Mouse (Mus musculus) forebrain, embryonic 12.5 days (tissue): ENCODE results near the gene Ret. TPM values are rescaled to one million over a fixed set of nuclear protein-coding genes. Genes with fewer than 3 reads are reported as not detected.
A peak's percentile ranks its signal among the peaks of the same experiment; 100 is the strongest.

Experiments used
- ATAC-seq: fragments of 200-750 bp; cut with Nextera tagmentation; 2 replicates; pipeline ENCODE4 v1.8.0; 2017; ENCODE audit warnings: moderate TSS enrichment; ENCODE audit not compliant: low FRiP score
- H3K27ac ChIP-seq: fragments of 300-500 bp; sonication (generic); 2 replicates; pipeline ENCODE4 v1.5.1; 2016; ENCODE audit warnings: mild to moderate bottlenecking
- H3K27me3 ChIP-seq: fragments of 300-500 bp; sonication (generic); 2 replicates; pipeline ENCODE4 v1.6.1; 2016; ENCODE audit warnings: mild to moderate bottlenecking
- H3K36me3 ChIP-seq: fragments of 300-500 bp; sonication (generic); replicated peaks from 2 replicates; pipeline ENCODE4 v1.6.1; 2016; ENCODE audit warnings: mild to moderate bottlenecking
- H3K4me1 ChIP-seq: fragments of 300-500 bp; sonication (generic); 2 replicates; pipeline ENCODE4 v1.6.1; 2016
- H3K4me2 ChIP-seq: fragments of 300-500 bp; sonication (generic); 2 replicates; pipeline ENCODE4 v1.6.1; 2016; ENCODE audit warnings: mild to moderate bottlenecking, moderate library complexity
- H3K4me3 ChIP-seq: fragments of 300-500 bp; sonication (generic); replicated peaks from 2 replicates; pipeline ENCODE4 v1.5.1; 2016; ENCODE audit warnings: mild to moderate bottlenecking
- H3K9ac ChIP-seq: fragments of 300-500 bp; sonication (generic); 2 replicates; pipeline ENCODE4 v1.6.1; 2016; ENCODE audit warnings: mild to moderate bottlenecking
- H3K9me3 ChIP-seq: fragments of 300-500 bp; sonication (generic); 2 replicates; pipeline ENCODE4 v1.6.1; 2016
- WGBS: fragments of 180-500 bp; shearing (Covaris S2); methylation state at CpG from one replicate; pipeline ENCODE4 v1.1.7; 2016; 5-methylcytosine and 5-hydroxymethylcytosine counted together
- polyA plus RNA-seq: library from polyadenylated mRNA; unstranded; fragments of >200 nt; fragmentation: Nextera tagmentation; extraction: Ambion mirVana; gene quantifications from 2 replicates; pipeline ENCODE4 v1.2.1, GENCODE M21; 2016

Ret gene
- polyA plus RNA-seq, 1 experiment from 2014 or later = 0.84 TPM

GRCm38 (mm10) chr6:118138731-118139709 lies 58.5 kb downstream of the Ret start, which contains the start of gene Csgalnact2:
Csgalnact2 (minus strand) TSS chr6:118139140.
- peak; percentile 99 for ATAC-seq
- H3K27me3 ChIP-seq = 0 out of 2 replicates have a peak, but pooled peaks cover 3% of the 10 kb centered on the region
- peak within 1 kb of the TSS; percentile 65 for H3K4me2 ChIP-seq
- 7% methylated on average over 66 of the region's 66 CpGs for WGBS
- peak within 1 kb of the TSS; percentile 74; the same call in 1 of the 2 replicates for H3K27ac ChIP-seq
- peak within 1 kb of the TSS; percentile 62 for H3K9ac ChIP-seq
- H3K4me3 ChIP-seq = peak within 1 kb of the TSS; percentile 73
- peaks cover 3% of the 10 kb centered on the region; the same call in 1 of the 2 replicates for H3K4me1 ChIP-seq
- no peaks in the 10 kb centered on the region for H3K9me3 ChIP-seq
- H3K36me3 ChIP-seq = no peaks in the 10 kb centered on the region

DNA sequence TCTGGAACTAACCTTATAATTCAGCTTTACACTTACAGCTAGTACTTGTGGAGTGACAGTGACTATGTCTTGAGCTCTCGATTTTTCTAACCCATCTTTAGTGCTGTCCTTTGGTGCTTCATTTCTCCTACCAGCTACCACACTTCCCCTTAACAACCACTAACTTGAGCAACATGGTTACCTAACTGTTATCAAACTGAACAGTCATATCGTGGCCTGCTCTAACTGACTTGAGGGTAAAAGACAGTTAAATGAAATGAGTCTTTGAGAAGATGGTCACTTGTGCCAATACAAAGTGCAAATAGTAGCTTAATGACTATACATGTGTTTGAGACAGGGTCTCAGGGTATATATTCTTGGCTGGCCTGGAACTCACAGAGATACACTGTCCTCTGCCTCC lies 60.4 kb downstream of the Ret start:
- Histone ChIP-seq H3K9me3 (no peaks in the 10 kb centered on the region), H3K36me3 (no peaks in the 10 kb centered on the region), H3K9ac (no peak overlapping the region), H3K4me1 (peaks cover 3% of the 10 kb centered on the region; the same call in 1 of the 2 replicates), H3K27me3 (0 out of 2 replicates have a peak, but pooled peaks cover 3% of the 10 kb centered on the region), H3K4me3 (no peak overlapping the region), H3K4me2 (no peak overlapping the region), H3K27ac (no peak overlapping the region)
- 87% methylated on average over 2 of the region's 2 CpGs for WGBS
- no peak for ATAC-seq

GRCm38 (mm10) chr6:118134461-118134860 lies 63.1 kb downstream of the Ret start:
- Histone ChIP-seq H3K4me3 (no peak overlapping the region), H3K9ac (no peak overlapping the region), H3K27me3 (no peaks in the 10 kb centered on the region), H3K4me1 (peaks cover 3% of the 10 kb centered on the region; the same call in 1 of the 2 replicates), H3K9me3 (no peaks in the 10 kb centered on the region), H3K27ac (no peak overlapping the region), H3K36me3 (no peaks in the 10 kb centered on the region), H3K4me2 (no peak overlapping the region)
- WGBS = 75% methylated on average over 1 of the region's 1 CpGs
- ATAC-seq = no peak

GRCm38 (mm10) chr6:118130022-118130421 lies 67.5 kb downstream of the Ret start:
- WGBS = 70% methylated on average over 2 of the region's 2 CpGs
- Histone ChIP-seq H3K9me3 (no peaks in the 10 kb centered on the region), H3K9ac (no peak overlapping the region), H3K36me3 (no peaks in the 10 kb centered on the region), H3K27me3 (no peaks in the 10 kb centered on the region), H3K27ac (no peak overlapping the region), H3K4me2 (no peak overlapping the region), H3K4me1 (no peaks in the 10 kb centered on the region), H3K4me3 (no peak overlapping the region)
- no peak for ATAC-seq

DNA sequence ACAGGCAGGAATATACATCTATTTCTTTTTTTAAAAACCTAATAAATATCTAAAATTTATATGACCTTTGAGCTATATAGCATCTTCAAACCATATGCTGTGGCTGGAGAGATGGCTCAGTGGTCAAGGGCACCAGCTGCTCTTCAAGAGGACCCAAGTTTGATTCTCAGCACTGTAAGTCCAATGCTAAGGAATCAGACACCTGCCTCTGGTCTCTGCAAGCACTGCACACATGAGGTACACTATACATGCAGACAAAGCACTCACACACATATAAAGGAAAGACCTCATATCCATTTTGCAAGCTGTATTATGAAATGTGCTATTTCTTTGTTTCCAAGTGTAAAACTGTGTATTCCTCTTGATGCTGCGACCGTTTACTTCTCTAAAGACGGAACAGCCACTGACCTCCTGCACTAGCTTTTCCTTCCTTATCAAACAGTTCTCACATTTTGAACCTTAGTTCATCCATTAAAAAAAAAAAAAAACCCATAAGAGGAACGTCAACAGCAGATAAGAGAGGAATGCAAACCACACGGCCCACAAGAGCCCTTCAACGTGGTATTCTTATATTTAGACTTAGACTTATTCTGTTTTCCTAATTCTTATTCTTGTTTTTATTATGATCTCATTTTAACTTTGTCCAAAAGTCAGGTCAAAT lies 69.6 kb downstream of the Ret start:
- Histone ChIP-seq H3K9me3 (no peaks in the 10 kb centered on the region), H3K27ac (no peak overlapping the region), H3K36me3 (no peaks in the 10 kb centered on the region; the same call in 1 of the 2 replicates), H3K27me3 (no peaks in the 10 kb centered on the region), H3K4me3 (no peak overlapping the region), H3K4me1 (no peaks in the 10 kb centered on the region), H3K9ac (no peak overlapping the region), H3K4me2 (no peak overlapping the region)
- 88% methylated on average over 6 of the region's 6 CpGs for WGBS
- ATAC-seq = no peak

DNA sequence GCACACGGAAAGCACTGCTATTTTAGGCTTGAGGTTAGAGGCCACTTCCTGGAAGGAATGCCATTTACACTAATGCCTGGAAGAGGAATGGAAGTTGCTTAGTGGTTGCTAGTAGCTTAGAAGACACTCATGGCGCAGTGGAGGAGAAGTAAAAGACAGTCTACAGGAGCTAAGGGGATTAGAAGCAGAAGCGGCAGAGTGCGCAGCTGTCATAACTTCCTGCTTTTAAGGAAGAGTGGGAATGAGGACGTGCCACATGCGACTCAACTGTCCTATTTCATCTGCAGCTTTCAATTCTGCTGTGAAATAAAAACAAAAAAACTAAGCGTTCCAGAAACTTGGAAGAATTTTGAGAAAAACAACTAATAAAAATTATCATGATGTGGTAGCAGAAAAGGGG lies 70.3 kb downstream of the Ret start:
- WGBS = 85% methylated on average over 7 of the region's 7 CpGs
- no peak overlapping the region for H3K27ac ChIP-seq
- ATAC-seq = no peak
- no peak overlapping the region for H3K4me3 ChIP-seq
- H3K9me3 ChIP-seq = no peaks in the 10 kb centered on the region
- no peaks in the 10 kb centered on the region for H3K4me1 ChIP-seq
- peaks cover 4% of the 10 kb centered on the region; the same call in 1 of the 2 replicates for H3K36me3 ChIP-seq
- no peaks in the 10 kb centered on the region for H3K27me3 ChIP-seq
- H3K9ac ChIP-seq = no peak overlapping the region
- no peak overlapping the region for H3K4me2 ChIP-seq

DNA sequence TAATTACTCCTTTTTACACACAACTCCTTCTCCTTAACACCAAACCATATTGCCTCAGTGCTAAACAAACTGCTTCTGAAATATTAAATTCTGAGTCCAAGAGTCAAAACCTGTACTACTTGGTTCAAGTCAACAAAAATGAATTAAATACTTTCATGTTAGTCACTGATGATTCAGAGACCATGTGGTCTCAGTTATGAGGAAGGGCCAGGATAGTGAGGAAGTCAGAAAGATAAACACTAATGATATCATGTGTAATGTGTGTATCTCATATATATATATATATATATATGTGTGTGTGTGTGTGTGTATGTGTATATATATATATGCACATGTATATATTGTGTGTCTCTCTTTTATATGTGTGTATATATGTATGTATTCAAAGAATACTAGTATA lies 70.9 kb downstream of the Ret start:
- H3K9me3 ChIP-seq = no peaks in the 10 kb centered on the region
- H3K4me1 ChIP-seq = no peaks in the 10 kb centered on the region
- no peak overlapping the region for H3K27ac ChIP-seq
- ATAC-seq = no peak
- no peaks in the 10 kb centered on the region for H3K27me3 ChIP-seq
- H3K9ac ChIP-seq = no peak overlapping the region
- H3K4me2 ChIP-seq = no peak overlapping the region
- H3K36me3 ChIP-seq = peaks cover 5% of the 10 kb centered on the region; the same call in 1 of the 2 replicates
- no peak overlapping the region for H3K4me3 ChIP-seq

GRCm38 (mm10) chr6:118122767-118123166 lies 74.8 kb downstream of the Ret start:
- no peaks in the 10 kb centered on the region for H3K4me1 ChIP-seq
- no peak for ATAC-seq
- H3K4me3 ChIP-seq = no peak overlapping the region
- no peaks in the 10 kb centered on the region for H3K9me3 ChIP-seq
- no peak overlapping the region for H3K4me2 ChIP-seq
- 97% methylated on average over 1 of the region's 1 CpGs for WGBS
- no peak overlapping the region for H3K27ac ChIP-seq
- H3K36me3 ChIP-seq = peaks cover 5% of the 10 kb centered on the region; the same call in 1 of the 2 replicates
- H3K9ac ChIP-seq = no peak overlapping the region
- no peaks in the 10 kb centered on the region for H3K27me3 ChIP-seq

GRCm38 (mm10) chr6:118111810-118112209 lies 85.7 kb downstream of the Ret start:
- H3K4me3 ChIP-seq = no peak overlapping the region
- no peaks in the 10 kb centered on the region for H3K27me3 ChIP-seq
- H3K9ac ChIP-seq = no peak overlapping the region
- no peak overlapping the region for H3K4me2 ChIP-seq
- ATAC-seq = no peak
- WGBS = 52% methylated on average over 1 of the region's 1 CpGs
- no peaks in the 10 kb centered on the region for H3K9me3 ChIP-seq
- H3K4me1 ChIP-seq = no peaks in the 10 kb centered on the region
- 0 out of 2 replicates have a peak, but pooled peaks cover 4% of the 10 kb centered on the region for H3K36me3 ChIP-seq
- no peak overlapping the region for H3K27ac ChIP-seq

Other genes starting within 250 kb of the Ret start
- gene Rasgef1a, start 186.3 kb downstream of the Ret start, polyA plus RNA-seq = 0.33 and 0.49 TPM in 2 replicates
- 8.4 and 8.6 TPM in 2 replicates for gene Csgalnact2, start 58.6 kb downstream of the Ret start, polyA plus RNA-seq
- gene Bms1, start 221.8 kb upstream of the Ret start, polyA plus RNA-seq = 45.4 and 46.2 TPM in 2 replicates